Comparison of ENCODE assay signal across 8 mouse cellular contexts in genomic region chr14:55681160-55682117, GRCm38 (mm10). TPM values are rescaled to one million over a fixed set of nuclear protein-coding genes. Genes with fewer than 3 reads are reported as not detected.
A peak's percentile ranks its signal among the peaks of the same experiment; 100 is the strongest.
DNase-seq lines count a peak whose midpoint lies in the region; ATAC-seq and TF ChIP-seq lines count a peak whose summit lies in the region.

TSS of gene Tinf2 (minus strand) at chr14:55681820.

- peak within 1 kb of the TSS; percentile 48 for H3K4me3 ChIP-seq in cortical plate, adult 2 months (ENCODE audit: insufficient read depth, low read length)
- peak within 1 kb of the TSS; percentile 95 for H3K4me3 ChIP-seq in megakaryocyte, embryonic 14.5 days (replicated peaks)

- peak; percentile 93 for ATAC-seq in activated CD4-positive, CD25-positive, alpha-beta regulatory T cell, adult 4 months

- no peaks in the 10 kb centered on the region for H3K9me3 ChIP-seq in megakaryocyte, embryonic 14.5 days

- H3K27ac ChIP-seq in cortical plate, adult 2 months (ENCODE audit: insufficient read depth, low read length) = no peak within 1 kb of the TSS

- TF ChIP-seq POLR2A in cortical plate, adult 2 months (IDR thresholded peaks at IDR 0.05; ENCODE audit: extremely low read depth, insufficient read depth, low read length) = no peak

- no peaks in the 10 kb centered on the region for H3K4me1 ChIP-seq in cortical plate, adult 2 months (ENCODE audit: control insufficient read depth, insufficient read depth, low read length)
- peaks cover 30% of the 10 kb centered on the region for H3K4me1 ChIP-seq in megakaryocyte, embryonic 14.5 days

- peak; percentile 74 for TF ChIP-seq CTCF in cortical plate, adult 2 months (IDR thresholded peaks at IDR 0.05; ENCODE audit: extremely low read depth, insufficient read depth, low read length)

- no peaks in the 10 kb centered on the region for H3K27me3 ChIP-seq in megakaryocyte, embryonic 14.5 days (replicated peaks)

- DNase-seq in gastrocnemius, adult 8-10 months (ENCODE audit: low spot score in 2 of 2) = peak; percentile 79 to 87
- DNase-seq in hindlimb bud, embryonic 11.5 days (ENCODE audit: extremely low spot score, low read depth, low spot score) = peak; percentile 94
- DNase-seq in left cerebral cortex, adult 8-10 months (ENCODE audit: low spot score in 2 of 2) = peak; percentile 86 to 96
- DNase-seq in right cerebral cortex, postnatal 10 days (ENCODE audit: low spot score in 2 of 2) = peak; percentile 97 to 98
- DNase-seq in urinary bladder, postnatal 25 days (ENCODE audit: low spot score) = peak; percentile 93

- H3K36me3 ChIP-seq in megakaryocyte, embryonic 14.5 days (replicated peaks; ENCODE audit: low read length) = peaks cover 43% of the 10 kb centered on the region

RNA-seq across cellular contexts. Expression of gene Tinf2, which starts in this region (rescaled TPM):
- 10 to 100 TPM; 23.4 to 28.3 TPM for polyA plus RNA-seq in activated CD4-positive, CD25-positive, alpha-beta regulatory T cell, adult 4 months (2017; shearing (Covaris generic))
- 16.1 and 18.7 TPM in 2 replicates for polyA plus RNA-seq in cortical plate, adult 2 months (2012; rRNA removed)
- total RNA-seq in gastrocnemius, adult 8-10 months (2022) = 10 to 100 TPM; 13.0 to 17.4 (median 14.6) TPM
- total RNA-seq in left cerebral cortex, adult 8-10 months (2022) = 10 to 100 TPM; 16.3 to 18.2 (median 18.0) TPM
- 15.6 and 18.7 TPM in 2 replicates for polyA plus RNA-seq in megakaryocyte, embryonic 14.5 days (2012; ENCODE audit: insufficient read depth, low replicate concordance)
